25 mouse cellular contexts compared by ENCODE assay signal in genomic region chr3:68790466-68790865, GRCm38 (mm10).
"Had no signal": no experiment of that assay in that cellular context is flagged by ENCODE, and none has a peak within 500 bp of the region (broad histone marks: within the 10 kb centered on the region; RNA-seq: fewer than 3 reads in every experiment).

No protein-coding gene starts in this region.

- DNase-seq: gastrocnemius, postnatal 10 days; gastrocnemius, postnatal 25 days; heart, adult 11 months; heart, adult 2 months; heart, postnatal 14 days; heart, postnatal 36 days; kidney, adult 18-20 months; kidney, adult 8-10 months; kidney, postnatal 10 days; kidney, postnatal 25 days; kidney, postnatal 4 days; left cerebral cortex, postnatal 4 days had no signal

- H3K4me3 ChIP-seq: heart, adult 2 months; heart, embryonic 13.5 days; heart, embryonic 15.5 days; hindbrain, embryonic 13.5 days; hindbrain, embryonic 15.5 days; intestine, embryonic 15.5 days; layer of hippocampus, adult 2 months; left cerebral cortex, adult 2 months; limb, embryonic 13.5 days; limb, embryonic 15.5 days; liver, embryonic 12.5 days had no signal

- H3K27ac ChIP-seq: heart, adult 2 months; hindbrain, embryonic 13.5 days; hindbrain, embryonic 15.5 days; hindbrain, postnatal 0 days; intestine, embryonic 15.5 days; layer of hippocampus, adult 2 months; left cerebral cortex, adult 2 months; limb, embryonic 13.5 days; limb, embryonic 15.5 days; liver, embryonic 12.5 days had no signal

- ATAC-seq: hindbrain, postnatal 0 days; inflammation-experienced regulatory T-cells, adult 6 months; intestine, embryonic 15.5 days; intestine, postnatal 0 days; liver, embryonic 12.5 days had no signal
